Mouse (Mus musculus) bone marrow macrophage, adult 2 months (primary cell): Measurements from ENCODE around the gene Grasp.

Source experiments
- CTCF ChIP-seq: IDR thresholded peaks from 2 replicates; pipeline ENCODE4 v1.5.1; 2012; ENCODE audit warnings: low read depth, mild to moderate bottlenecking, low read length, moderate library complexity
- POLR2A ChIP-seq: IDR thresholded peaks from 2 replicates; pipeline ENCODE4 v1.6.1; 2012; ENCODE audit warnings: mild to moderate bottlenecking, low read depth, low read length, borderline replicate concordance

DNA sequence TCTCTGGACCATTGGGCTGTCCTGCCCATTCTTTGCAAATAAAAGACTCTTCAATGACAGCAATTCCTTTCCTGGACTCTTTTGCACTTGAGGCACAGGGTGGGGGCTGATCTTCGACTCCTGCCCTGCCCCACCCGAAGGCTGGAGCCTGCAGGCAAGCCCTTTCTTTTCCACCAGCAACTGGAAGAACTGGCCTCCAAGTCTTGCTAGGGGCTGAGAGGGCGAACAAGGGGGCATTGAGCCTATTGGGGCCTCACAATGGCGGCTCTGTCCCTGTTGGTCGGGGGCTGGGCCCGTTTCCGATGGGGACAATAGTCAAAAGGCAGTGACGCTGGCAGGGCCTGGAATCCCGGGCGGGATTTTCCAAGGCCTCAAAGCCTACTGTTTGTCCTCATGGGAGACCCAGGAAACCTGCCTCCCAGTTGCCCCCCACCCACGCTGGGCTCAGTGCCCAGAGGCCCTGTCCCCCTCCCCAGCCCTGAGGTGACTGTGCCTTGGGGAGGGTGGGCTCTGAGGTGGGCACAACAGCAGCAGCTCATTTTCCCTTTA is 53.4 kb downstream of the Grasp start:
- TF ChIP-seq CTCF (no peak), POLR2A (no peak)
